Mouse (Mus musculus): ENCODE measurements around the gene Ccz1.

DNA sequence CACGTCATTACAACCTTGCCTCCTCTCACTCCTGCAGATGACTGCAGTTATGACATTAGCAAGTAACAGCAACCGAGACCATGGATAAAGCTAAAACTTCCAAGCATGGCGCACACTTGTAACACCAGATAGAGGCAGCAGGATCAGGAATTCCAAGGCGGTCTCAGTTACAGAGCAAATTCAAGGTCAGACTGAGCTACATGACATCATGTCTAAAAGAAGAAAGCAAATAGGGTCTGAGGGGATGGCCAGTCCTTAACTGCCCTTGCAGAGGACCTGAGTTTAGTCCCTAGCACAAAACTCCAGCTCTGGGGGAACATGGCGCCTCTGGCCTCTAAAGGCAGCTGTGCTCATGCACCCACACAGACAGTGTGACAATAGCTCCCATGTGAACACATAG is 20.8 kb downstream of the Ccz1 start:
- TF ChIP-seq GATA1 (IDR thresholded peaks at IDR 0.05; ENCODE audit: borderline replicate concordance, low read length) (no peak), FLI1 (IDR thresholded peaks at IDR 0.05; ENCODE audit: low read length) (no peak)
